Mouse (Mus musculus) testis, adult 2 months (tissue): ENCODE data around the gene Fam83c.

Experiments used
- CTCF ChIP-seq: fragments of 200-500 bp; IDR thresholded peaks from 2 replicates; pipeline ENCODE4 v1.5.1; 2012; ENCODE audit warnings: low read depth, mild to moderate bottlenecking, inconsistent platforms, low read length, moderate library complexity; ENCODE audit not compliant: control insufficient read depth, insufficient read depth, insufficient replicate concordance
- POLR2A ChIP-seq: fragments of 200-500 bp; IDR thresholded peaks from 2 replicates; pipeline ENCODE4 v1.6.1; 2012; ENCODE audit warnings: low read depth, mild to moderate bottlenecking, inconsistent platforms, low read length, moderate library complexity; ENCODE audit not compliant: control insufficient read depth

DNA sequence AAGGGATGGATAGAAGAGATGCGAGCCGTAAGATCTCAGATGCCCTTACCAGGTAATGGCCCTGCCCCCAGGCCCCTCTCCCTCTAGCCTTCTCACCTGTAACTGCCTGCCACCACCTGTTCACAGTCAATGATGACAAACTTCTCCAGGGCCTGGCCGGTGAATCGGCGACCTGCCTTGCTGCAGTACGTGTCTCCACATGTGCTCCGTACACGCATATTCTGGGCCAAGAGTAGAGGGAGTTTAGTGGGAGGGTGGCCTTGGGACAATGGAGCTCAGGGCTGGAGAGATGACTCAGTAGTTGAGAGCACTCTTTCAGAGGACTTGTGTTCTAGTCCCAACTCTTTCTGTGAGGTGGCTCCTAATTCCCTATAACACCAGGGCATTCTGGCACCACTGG lies 3.8 kb downstream of the Fam83c start:
- no peak for TF ChIP-seq CTCF
- no peak for TF ChIP-seq POLR2A
